22 mouse cellular contexts compared by ENCODE assay signal in the genomic region with DNA sequence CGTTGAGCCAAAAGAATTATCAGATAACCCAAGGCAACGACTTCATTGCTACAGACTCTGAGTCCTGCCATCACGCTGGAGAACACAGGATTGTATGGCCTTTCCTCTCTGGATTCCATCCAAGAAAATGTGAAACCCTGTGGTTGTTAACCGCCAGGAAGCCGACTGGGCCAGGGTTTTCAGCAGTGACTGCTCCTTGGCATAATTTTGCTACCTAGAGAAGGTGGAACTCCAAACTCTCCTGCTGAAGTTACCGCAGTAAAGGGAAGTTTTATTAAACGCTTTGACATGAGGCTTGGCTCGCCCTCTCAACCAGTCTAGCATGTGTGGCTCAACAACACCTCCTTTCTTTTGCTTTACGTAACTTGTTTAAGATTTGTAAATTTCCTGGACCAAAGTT.
DNase-seq lines count a peak whose midpoint lies in the region; ATAC-seq lines count a peak whose summit lies in the region.
"Had no signal": no experiment of that assay in that cellular context is flagged by ENCODE, and none has a peak within 500 bp of the region (broad histone marks: within the 10 kb centered on the region; RNA-seq: fewer than 3 reads in every experiment).

No protein-coding gene starts in this region.

- H3K27ac ChIP-seq in embryonic facial prominence, embryonic 13.5 days, result peak overlapping the region; percentile 71
- no peak overlapping the region for H3K27ac ChIP-seq in embryonic facial prominence, embryonic 10.5 days (replicated peaks)
- no peak overlapping the region for H3K27ac ChIP-seq in limb, embryonic 10.5 days
- no peak overlapping the region for H3K27ac ChIP-seq in forebrain, embryonic 16.5 days (ENCODE audit: low read length)
- H3K27ac ChIP-seq: hindbrain, embryonic 14.5 days; kidney, postnatal 0 days; midbrain, embryonic 10.5 days; stomach, embryonic 15.5 days had no signal

- ATAC-seq in embryonic facial prominence, embryonic 13.5 days (ENCODE audit: insufficient number of reproducible peaks, insufficient read depth, low FRiP score, low TSS enrichment, low read depth), result 0 out of 2 replicates have a peak, but pooled peaks have one; percentile 64
- ATAC-seq in forebrain, embryonic 16.5 days, result no peak
- ATAC-seq: activated CD4-positive, CD25-positive, alpha-beta regulatory T cell, adult 4 months; forebrain, embryonic 14.5 days had no signal

- peaks cover 12% of the 10 kb centered on the region; the same call in 1 of the 2 replicates for H3K4me1 ChIP-seq in embryonic facial prominence, embryonic 13.5 days
- H3K4me1 ChIP-seq in embryonic facial prominence, embryonic 10.5 days, result no peaks in the 10 kb centered on the region
- 0 out of 2 replicates have a peak, but pooled peaks cover 9% of the 10 kb centered on the region for H3K4me1 ChIP-seq in limb, embryonic 10.5 days
- no peaks in the 10 kb centered on the region for H3K4me1 ChIP-seq in forebrain, embryonic 16.5 days (replicated peaks; ENCODE audit: control insufficient read depth, insufficient read depth, low read length)
- H3K4me1 ChIP-seq: midbrain, embryonic 10.5 days; stomach, embryonic 15.5 days had no signal

- no peak overlapping the region for H3K9ac ChIP-seq in embryonic facial prominence, embryonic 13.5 days
- H3K9ac ChIP-seq in forebrain, embryonic 16.5 days (replicated peaks; ENCODE audit: low read depth, low read length), result no peak overlapping the region
- H3K9ac ChIP-seq: hindbrain, embryonic 14.5 days; stomach, embryonic 15.5 days had no signal

- WGBS in embryonic facial prominence, embryonic 13.5 days, result 55% methylated on average over 9 of the region's 9 CpGs
- WGBS in embryonic facial prominence, embryonic 10.5 days, result 89% methylated on average over 9 of the region's 9 CpGs
- WGBS in limb, embryonic 10.5 days, result 89% methylated on average over 9 of the region's 9 CpGs
- whole genome bisulfite sequencing in forebrain, embryonic 16.5 days, result 74% methylated on average over 9 of the region's 9 CpGs

- H3K4me3 ChIP-seq in embryonic facial prominence, embryonic 13.5 days, result no peak overlapping the region
- no peak overlapping the region for H3K4me3 ChIP-seq in embryonic facial prominence, embryonic 10.5 days
- no peak overlapping the region for H3K4me3 ChIP-seq in limb, embryonic 10.5 days
- H3K4me3 ChIP-seq in forebrain, embryonic 16.5 days (replicated peaks; ENCODE audit: low read length), result no peak overlapping the region
- H3K4me3 ChIP-seq: erythroblast, embryonic 14.5 days; midbrain, embryonic 10.5 days; stomach, embryonic 15.5 days had no signal

- H3K36me3 ChIP-seq in embryonic facial prominence, embryonic 13.5 days, result no peaks in the 10 kb centered on the region
- no peaks in the 10 kb centered on the region for H3K36me3 ChIP-seq in embryonic facial prominence, embryonic 10.5 days (replicated peaks)
- H3K36me3 ChIP-seq in limb, embryonic 10.5 days, result no peaks in the 10 kb centered on the region
- H3K36me3 ChIP-seq in forebrain, embryonic 16.5 days (ENCODE audit: control insufficient read depth, insufficient read depth), result no peaks in the 10 kb centered on the region
- H3K36me3 ChIP-seq: G1E; midbrain, embryonic 10.5 days; stomach, embryonic 15.5 days had no signal

- no peak overlapping the region for H3K4me2 ChIP-seq in embryonic facial prominence, embryonic 13.5 days
- H3K4me2 ChIP-seq in forebrain, embryonic 16.5 days (ENCODE audit: low read length), result no peak overlapping the region
- H3K4me2 ChIP-seq: hindbrain, embryonic 14.5 days; liver, embryonic 11.5 days; stomach, embryonic 15.5 days had no signal

- H3K9me3 ChIP-seq in embryonic facial prominence, embryonic 13.5 days, result no peaks in the 10 kb centered on the region
- no peaks in the 10 kb centered on the region for H3K9me3 ChIP-seq in embryonic facial prominence, embryonic 10.5 days
- H3K9me3 ChIP-seq in limb, embryonic 10.5 days (replicated peaks), result no peaks in the 10 kb centered on the region
- H3K9me3 ChIP-seq in forebrain, embryonic 16.5 days (ENCODE audit: control insufficient read depth, low read length), result no peaks in the 10 kb centered on the region
- H3K9me3 ChIP-seq: midbrain, embryonic 10.5 days; stomach, embryonic 15.5 days had no signal

- H3K27me3 ChIP-seq in embryonic facial prominence, embryonic 13.5 days, result no peaks in the 10 kb centered on the region
- no peaks in the 10 kb centered on the region for H3K27me3 ChIP-seq in embryonic facial prominence, embryonic 10.5 days (replicated peaks; ENCODE audit: low read depth, poor library complexity, severe bottlenecking)
- H3K27me3 ChIP-seq in limb, embryonic 10.5 days (ENCODE audit: low read depth, poor library complexity, severe bottlenecking), result no peaks in the 10 kb centered on the region
- no peaks in the 10 kb centered on the region for H3K27me3 ChIP-seq in forebrain, embryonic 16.5 days (replicated peaks; ENCODE audit: control insufficient read depth, insufficient read depth, low read length)
- H3K27me3 ChIP-seq: stomach, embryonic 15.5 days had no signal

- DNase-seq in embryonic facial prominence, embryonic 10.5 days (ENCODE audit: low spot score), result no peak
- DNase-seq in 416B (ENCODE audit: low read depth), result peak; percentile 4
- DNase-seq in limb, embryonic 10.5 days (ENCODE audit: low spot score), result peak; percentile 13
- DNase-seq in lung, postnatal 25 days (ENCODE audit: low spot score), result peak; percentile 24
- DNase-seq in left cerebral cortex, postnatal 25 days (ENCODE audit: low spot score in 2 of 2), result no peak
- DNase-seq in thymus, postnatal 4 days, result no peak
- DNase-seq: adrenal gland, postnatal 10 days; cerebellum, postnatal 10 days; gastrocnemius, postnatal 25 days; kidney, adult 11 months; right cerebral cortex, postnatal 14 days had no signal

- intact Hi-C loops in left cerebral cortex, postnatal 25 days (cut with DNase I), result no loop called here

Comparison
In these comparisons a context has a peak if more than half of its experiments do, and no peak if none do; other contexts are left out.
1. DNase-seq: peak in 416B (single experiment), limb, embryonic 10.5 days (single experiment) and lung, postnatal 25 days (single experiment); none in embryonic facial prominence, embryonic 10.5 days (single experiment), left cerebral cortex, postnatal 25 days (0 of 2) and thymus, postnatal 4 days (single experiment).